Mouse (Mus musculus) E14TG2a.4 (cell line): ENCODE data around the gene Tle6.

Experiments
- CTCF ChIP-seq: conservative IDR thresholded peaks from 2 replicates; pipeline ENCODE4 v1.5.1; 2014; ENCODE audit warnings: low read length
- POU5F1 ChIP-seq: IDR thresholded peaks from 2 replicates; pipeline ENCODE4 v1.6.1; 2014; ENCODE audit warnings: low read length, borderline replicate concordance

- TF ChIP-seq CTCF (no peak), POU5F1 (no peak)
Observed at GRCm38 (mm10) chr10:81569507-81570237, 31.2 kb downstream of the Tle6 start.
